Mouse (Mus musculus) CH12F3 (cell line): ENCODE measurements around the gene Nacc1.

Experiments
- in situ Hi-C: fragments of 300-500 bp; cut with MboI; formaldehyde crosslinking; loops from 2 replicates; pipeline ENCODE4 v1.14.3; 2020; ENCODE audit warnings: low sequenced_read_pairs

The Nacc1 gene

GRCm38 (mm10) chr8:84687705-84688100 lies at the start of gene Nacc1:
Nacc1 (minus strand) TSS chr8:84687862.
- in situ Hi-C loops = no loop called here

- in situ Hi-C loops = no loop called here
Measured at GRCm38 (mm10) chr8:84736521-84736920, 48.9 kb upstream of the Nacc1 start.

GRCm38 (mm10) chr8:84735597-84735996 lies 47.9 kb upstream of the Nacc1 start:
- in situ Hi-C loops = no loop called here

GRCm38 (mm10) chr8:84734680-84735079 lies 47.0 kb upstream of the Nacc1 start:
- in situ Hi-C loops = no loop called here

GRCm38 (mm10) chr8:84733959-84734358 lies 46.3 kb upstream of the Nacc1 start:
- in situ Hi-C loops = no loop called here

GRCm38 (mm10) chr8:84732996-84733395 lies 45.3 kb upstream of the Nacc1 start:
- in situ Hi-C loops = no loop called here

GRCm38 (mm10) chr8:84732545-84732944 lies 44.9 kb upstream of the Nacc1 start:
- in situ Hi-C loops = no loop called here

- in situ Hi-C loops = no loop called here
Measured at GRCm38 (mm10) chr8:84731371-84732177, 43.9 kb upstream of the Nacc1 start.

GRCm38 (mm10) chr8:84730541-84731370 lies 43.1 kb upstream of the Nacc1 start:
- in situ Hi-C loops = no loop called here

GRCm38 (mm10) chr8:84729921-84730362 lies 42.3 kb upstream of the Nacc1 start:
- in situ Hi-C loops = no loop called here

GRCm38 (mm10) chr8:84728474-84728873 lies 40.8 kb upstream of the Nacc1 start:
- in situ Hi-C loops = no loop called here

- in situ Hi-C loops = no loop called here
Measured at GRCm38 (mm10) chr8:84725941-84726259, 38.2 kb upstream of the Nacc1 start.

- in situ Hi-C loops = no loop called here
Measured at GRCm38 (mm10) chr8:84725246-84725940, 37.7 kb upstream of the Nacc1 start.

- in situ Hi-C loops = no loop called here
Measured at GRCm38 (mm10) chr8:84724683-84725082, 37.0 kb upstream of the Nacc1 start.

- in situ Hi-C loops = no loop called here
Measured at GRCm38 (mm10) chr8:84723571-84723900, 35.9 kb upstream of the Nacc1 start.

GRCm38 (mm10) chr8:84722850-84723570 lies 35.3 kb upstream of the Nacc1 start, which contains the start of gene G430095P16Rik:
G430095P16Rik (plus strand) TSS chr8:84723007.
- in situ Hi-C loops = no loop called here

GRCm38 (mm10) chr8:84722530-84722849 lies 34.8 kb upstream of the Nacc1 start:
- in situ Hi-C loops = no loop called here

- in situ Hi-C loops = no loop called here
Measured at GRCm38 (mm10) chr8:84718959-84719690, 31.5 kb upstream of the Nacc1 start.

GRCm38 (mm10) chr8:84718476-84718875 lies 30.8 kb upstream of the Nacc1 start:
- in situ Hi-C loops = no loop called here

- in situ Hi-C loops = no loop called here
Measured at GRCm38 (mm10) chr8:84716790-84717189, 29.1 kb upstream of the Nacc1 start.
